Comparison of ENCODE assay signal across 14 mouse cellular contexts in the genomic region with DNA sequence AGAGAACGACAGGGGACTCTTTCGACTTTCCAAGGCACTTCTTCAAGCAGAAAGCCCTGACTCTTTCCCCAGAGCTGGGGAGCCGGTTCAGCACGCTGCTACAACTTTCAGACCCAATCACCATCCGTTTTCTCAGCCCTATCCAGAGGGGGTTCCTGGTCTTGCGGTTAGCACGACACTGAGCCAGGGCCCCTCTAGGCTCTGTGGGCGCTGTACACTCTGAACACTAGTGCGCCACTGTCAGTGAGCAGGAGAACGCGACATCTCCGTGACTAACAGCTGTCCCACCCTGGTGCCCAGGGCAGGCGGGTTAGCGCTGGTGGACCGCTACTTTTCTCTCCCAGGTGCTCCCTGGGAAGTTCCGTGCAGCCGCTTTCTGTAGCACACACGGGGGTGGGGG. TPM values are rescaled to one million over a fixed set of nuclear protein-coding genes. Genes with fewer than 3 reads are reported as not detected.
A peak's percentile ranks its signal among the peaks of the same experiment; 100 is the strongest.
DNase-seq lines count a peak whose midpoint lies in the region; ATAC-seq lines count a peak whose summit lies in the region.
"Had no signal": no experiment of that assay in that cellular context is flagged by ENCODE, and none has a peak within 500 bp of the region (broad histone marks: within the 10 kb centered on the region; RNA-seq: fewer than 3 reads in every experiment).

No protein-coding gene starts in this region.

- peak overlapping the region; percentile 19; the same call in 1 of the 2 replicates for H3K4me2 ChIP-seq in hindbrain, embryonic 11.5 days (replicated peaks; ENCODE audit: low read depth, low read length)
- no peak overlapping the region for H3K4me2 ChIP-seq in hindbrain, embryonic 14.5 days (replicated peaks)
- peak overlapping the region; percentile 47 for H3K4me2 ChIP-seq in limb, embryonic 13.5 days (replicated peaks)

- no peak overlapping the region for H3K27ac ChIP-seq in hindbrain, embryonic 11.5 days (ENCODE audit: low read depth, low read length)
- no peak overlapping the region for H3K27ac ChIP-seq in hindbrain, embryonic 14.5 days
- no peak overlapping the region for H3K27ac ChIP-seq in limb, embryonic 13.5 days
- H3K27ac ChIP-seq: layer of hippocampus, adult 2 months had no signal

- 1% methylated on average over 15 of the region's 18 CpGs for WGBS in hindbrain, embryonic 11.5 days
- WGBS in hindbrain, embryonic 14.5 days, result under 1% methylated on average over 18 of the region's 18 CpGs
- 2% methylated on average over 18 of the region's 18 CpGs for WGBS in limb, embryonic 13.5 days

- no peaks in the 10 kb centered on the region for H3K9me3 ChIP-seq in hindbrain, embryonic 11.5 days (ENCODE audit: control insufficient read depth, low read length)
- no peaks in the 10 kb centered on the region for H3K9me3 ChIP-seq in hindbrain, embryonic 14.5 days (ENCODE audit: control insufficient read depth, low read length)
- no peaks in the 10 kb centered on the region for H3K9me3 ChIP-seq in limb, embryonic 13.5 days

- peak; percentile 15 for DNase-seq in embryo, embryonic 9.5 days (ENCODE audit: extremely low spot score)
- DNase-seq in embryo, embryonic 10.5 days (ENCODE audit: low spot score), result no peak
- DNase-seq in hindbrain, embryonic 11.5 days (ENCODE audit: low spot score), result peak; percentile 30
- DNase-seq in hindbrain, embryonic 14.5 days (ENCODE audit: low spot score), result no peak
- DNase-seq in right cerebral cortex, postnatal 4 days, result no peak
- DNase-seq in ovary, adult 18-20 months (ENCODE audit: low spot score), result no peak
- DNase-seq: gastrocnemius, postnatal 10 days; left cerebral cortex, postnatal 4 days; thymus, adult 18-20 months had no signal

- ATAC-seq in hindbrain, embryonic 11.5 days (ENCODE audit: low FRiP score), result no peak
- ATAC-seq in hindbrain, embryonic 14.5 days (ENCODE audit: low FRiP score), result no peak
- ATAC-seq in common myeloid progenitor, adult 5-6 weeks (replicated peaks; ENCODE audit: low read depth, poor library complexity, severe bottlenecking), result peak; percentile 53; the same call in 1 of the 2 replicates
- no peak for ATAC-seq in limb, embryonic 13.5 days (ENCODE audit: low FRiP score, low read depth)
- ATAC-seq: intestine, postnatal 0 days had no signal

- H3K4me1 ChIP-seq in hindbrain, embryonic 11.5 days (replicated peaks; ENCODE audit: control insufficient read depth, insufficient read depth, low read length), result 0 out of 2 replicates have a peak, but pooled peaks cover 4% of the 10 kb centered on the region
- no peaks in the 10 kb centered on the region for H3K4me1 ChIP-seq in hindbrain, embryonic 14.5 days (replicated peaks; ENCODE audit: control insufficient read depth, insufficient read depth, low read length)
- H3K4me1 ChIP-seq in limb, embryonic 13.5 days, result peaks cover 16% of the 10 kb centered on the region; the same call in 1 of the 2 replicates

- H3K4me3 ChIP-seq in hindbrain, embryonic 11.5 days (ENCODE audit: low read depth, low read length), result no peak overlapping the region
- no peak overlapping the region for H3K4me3 ChIP-seq in hindbrain, embryonic 14.5 days (replicated peaks; ENCODE audit: low read length)
- peak overlapping the region; percentile 19 for H3K4me3 ChIP-seq in limb, embryonic 13.5 days
- H3K4me3 ChIP-seq: layer of hippocampus, adult 2 months had no signal

- no peak overlapping the region for H3K9ac ChIP-seq in hindbrain, embryonic 11.5 days (ENCODE audit: low read depth, low read length)
- no peak overlapping the region for H3K9ac ChIP-seq in hindbrain, embryonic 14.5 days
- H3K9ac ChIP-seq in limb, embryonic 13.5 days, result no peak overlapping the region

- H3K27me3 ChIP-seq in hindbrain, embryonic 11.5 days (ENCODE audit: control insufficient read depth, insufficient read depth, low read length), result peaks cover 41% of the 10 kb centered on the region
- peaks cover 70% of the 10 kb centered on the region for H3K27me3 ChIP-seq in hindbrain, embryonic 14.5 days (ENCODE audit: control insufficient read depth, insufficient read depth, low read length)
- H3K27me3 ChIP-seq in limb, embryonic 13.5 days, result peaks cover 69% of the 10 kb centered on the region

- H3K36me3 ChIP-seq in hindbrain, embryonic 11.5 days (ENCODE audit: control insufficient read depth, insufficient read depth, low read length), result no peaks in the 10 kb centered on the region
- H3K36me3 ChIP-seq in hindbrain, embryonic 14.5 days (replicated peaks; ENCODE audit: control insufficient read depth, insufficient read depth), result no peaks in the 10 kb centered on the region
- no peaks in the 10 kb centered on the region for H3K36me3 ChIP-seq in limb, embryonic 13.5 days

RNA-seq across cellular contexts. Expression of gene Dlx2, which starts 5.2 kb away (rescaled TPM):
- 1.9 and 2.2 TPM in 2 replicates for polyA plus RNA-seq in hindbrain, embryonic 11.5 days (2014; fragmentation: Nextera tagmentation; extraction: Ambion mirVana)
- 0.23 and 0.28 TPM in 2 replicates for polyA plus RNA-seq in hindbrain, embryonic 14.5 days (2014; fragmentation: Nextera tagmentation; extraction: Ambion mirVana)
- total RNA-seq in common myeloid progenitor, adult 5-6 weeks (2017), result not detected in 2 replicates
- 3.7 and 4.4 TPM in 2 replicates for polyA plus RNA-seq in limb, embryonic 13.5 days (2015; fragmentation: Nextera tagmentation; extraction: Ambion mirVana)
- total RNA-seq: neutrophil, adult 5-6 weeks had no signal

RNA-seq across cellular contexts. Expression of gene Dlx1, which starts 23.8 kb away (rescaled TPM):
- 1.6 and 2.1 TPM in 2 replicates for polyA plus RNA-seq in hindbrain, embryonic 11.5 days (2014; fragmentation: Nextera tagmentation; extraction: Ambion mirVana)
- polyA plus RNA-seq in hindbrain, embryonic 14.5 days (2014; fragmentation: Nextera tagmentation; extraction: Ambion mirVana), result 0.52 TPM in 1 of 2 replicates, not detected in the other
- total RNA-seq in common myeloid progenitor, adult 5-6 weeks (2017), result not detected in 2 replicates
- polyA plus RNA-seq in limb, embryonic 13.5 days (2015; fragmentation: Nextera tagmentation; extraction: Ambion mirVana), result 5.3 and 6.0 TPM in 2 replicates

Comparison
In these comparisons a context has a peak if more than half of its experiments do, and no peak if none do; other contexts are left out.
1. DNase-seq: peak in embryo, embryonic 9.5 days (single experiment) and hindbrain, embryonic 11.5 days (single experiment); none in embryo, embryonic 10.5 days (single experiment), hindbrain, embryonic 14.5 days (single experiment), right cerebral cortex, postnatal 4 days (single experiment) and ovary, adult 18-20 months (single experiment).